Mouse (Mus musculus): ENCODE measurements around the gene Zfp688. TPM values are rescaled to one million over a fixed set of nuclear protein-coding genes. Genes with fewer than 3 reads are reported as not detected.
"Not testable (repeated sequence)": the region's sequence is repeated elsewhere in the genome, so short reads cannot be mapped to it uniquely, and the experiment has no call there.

The Zfp688 gene
- polyA plus RNA-seq, 1 experiment from 2014 or later, result 28.0 TPM

DNA sequence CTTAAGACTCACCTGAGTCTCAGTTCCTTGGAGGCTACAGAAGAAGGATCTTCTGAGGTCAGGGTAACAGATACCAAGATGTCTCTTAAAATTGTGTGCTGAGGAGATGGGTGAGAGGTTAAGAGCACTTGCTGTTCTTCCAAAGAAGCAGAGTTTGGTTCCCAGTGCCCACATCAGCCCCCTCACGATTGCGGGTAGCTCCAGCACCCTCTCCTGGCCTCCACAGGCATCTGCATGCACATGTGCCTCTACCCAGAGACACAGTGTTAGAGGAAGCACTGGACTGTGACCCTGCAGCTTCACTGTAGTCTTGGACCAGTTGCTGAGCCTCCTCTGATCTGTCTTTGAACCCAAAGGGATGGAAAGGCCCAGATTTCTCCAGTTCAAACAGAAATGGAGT is 18.9 kb downstream of the Zfp688 start:
- Histone ChIP-seq H3K27me3 (no peaks in the 10 kb centered on the region), H3K4me1 (replicated peaks) (peaks cover 11% of the 10 kb centered on the region), H3K9ac (no peak overlapping the region), H3K4me2 (no peak overlapping the region), H3K27ac (replicated peaks) (no peak overlapping the region), H3K4me3 (no peak overlapping the region), H3K36me3 (no peaks in the 10 kb centered on the region), H3K9me3 (no peaks in the 10 kb centered on the region)
- WGBS, result 46% methylated on average over 2 of the region's 2 CpGs
- no peak for ATAC-seq (ENCODE audit: low FRiP score, low read depth)

DNA sequence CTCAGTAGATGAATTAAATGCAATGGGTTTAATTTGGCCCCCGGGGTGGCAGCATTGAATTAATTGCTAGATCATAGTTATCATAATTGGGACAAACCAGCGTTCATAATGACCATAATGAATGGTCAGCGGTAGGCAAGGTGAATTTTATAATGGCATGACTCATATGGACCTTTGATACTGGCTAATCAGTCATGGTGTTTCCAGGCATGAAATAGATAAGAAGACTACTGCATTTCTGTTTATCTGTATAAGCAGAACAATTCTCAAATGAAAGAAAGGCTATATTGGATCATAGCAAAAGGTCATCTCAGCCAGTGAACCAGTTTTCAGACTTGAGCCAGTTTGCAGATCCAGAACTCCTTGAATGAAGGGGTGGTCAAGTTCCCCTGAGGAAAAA is 21.5 kb downstream of the Zfp688 start:
- H3K27ac ChIP-seq (replicated peaks), result no peak overlapping the region
- H3K9ac ChIP-seq, result no peak overlapping the region
- H3K4me3 ChIP-seq, result no peak overlapping the region
- no peak overlapping the region for H3K4me2 ChIP-seq
- H3K36me3 ChIP-seq, result no peaks in the 10 kb centered on the region
- H3K9me3 ChIP-seq, result no peaks in the 10 kb centered on the region
- no peaks in the 10 kb centered on the region for H3K4me1 ChIP-seq (replicated peaks)
- ATAC-seq (ENCODE audit: low FRiP score, low read depth), result no peak
- no peaks in the 10 kb centered on the region for H3K27me3 ChIP-seq
- 69% methylated on average over 3 of the region's 3 CpGs for WGBS

DNA sequence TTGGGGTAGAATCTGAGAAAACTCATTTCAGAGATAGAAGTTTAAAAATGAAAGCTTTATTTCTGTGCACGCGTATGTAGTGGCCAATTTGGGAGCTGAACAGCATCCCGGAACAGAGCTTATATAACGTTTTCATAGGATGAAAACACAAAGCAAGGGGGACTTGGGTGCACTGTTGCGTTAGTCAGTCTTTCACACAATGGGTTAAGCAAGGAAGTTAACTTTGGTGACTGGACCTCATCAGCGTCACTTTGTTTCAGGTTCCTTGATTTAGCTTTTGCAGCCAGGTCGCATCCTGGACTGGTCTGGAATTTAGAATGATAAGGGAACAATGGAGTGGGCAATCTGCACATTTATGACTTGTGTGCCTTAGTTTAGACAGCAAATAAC is 27.9 kb downstream of the Zfp688 start:
- Histone ChIP-seq H3K9ac (peak overlapping the region; percentile 34), H3K4me3 (peak overlapping the region; percentile 79), H3K4me1 (replicated peaks) (peaks cover 16% of the 10 kb centered on the region), H3K27ac (replicated peaks) (peak overlapping the region; percentile 91), H3K36me3 (no peaks in the 10 kb centered on the region), H3K4me2 (peak overlapping the region; percentile 60), H3K9me3 (no peaks in the 10 kb centered on the region), H3K27me3 (no peaks in the 10 kb centered on the region)
- no peak for ATAC-seq (ENCODE audit: low FRiP score, low read depth)
- WGBS, result 28% methylated on average over 7 of the region's 7 CpGs

DNA sequence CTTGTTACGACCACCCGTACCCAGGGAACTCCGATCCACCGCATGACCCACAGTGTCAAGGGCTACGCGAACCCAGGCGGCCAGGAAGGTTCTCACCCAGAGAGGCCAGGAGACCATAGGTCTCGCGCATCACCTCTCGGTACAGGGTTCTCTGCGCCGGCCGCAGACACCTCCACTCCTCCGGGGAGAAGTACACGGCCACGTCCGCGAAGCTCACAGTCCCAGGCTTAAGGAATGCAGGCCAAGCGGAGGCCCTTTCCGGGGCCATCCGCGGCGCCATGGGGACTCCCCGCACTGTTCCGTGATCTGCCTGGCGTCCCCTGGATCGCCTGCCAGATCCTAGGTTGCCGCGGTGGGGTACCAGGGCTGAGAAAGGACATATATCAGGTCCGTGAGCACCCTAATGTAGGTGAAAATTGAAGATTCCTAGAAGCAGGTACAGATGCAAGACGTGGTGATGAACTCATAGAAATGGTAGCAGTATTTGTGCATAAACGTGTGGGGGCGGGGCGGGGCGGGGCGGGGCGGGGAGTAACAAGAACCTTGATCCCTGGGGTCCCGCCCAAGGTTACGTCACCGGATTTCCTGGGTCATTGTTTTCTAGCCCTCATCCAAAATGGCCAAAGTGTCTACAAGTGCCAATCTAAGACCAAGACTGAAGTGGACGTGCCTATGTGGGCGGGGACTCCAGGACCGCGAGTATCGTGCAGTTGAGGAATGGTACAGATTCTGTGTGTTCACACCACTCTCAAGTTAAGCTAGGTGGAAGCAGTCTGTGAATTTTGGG is 28.5 kb downstream of the Zfp688 start, which contains the start of gene E430018J23Rik:
E430018J23Rik (minus strand) TSS at position 473 of the 787 bp plus-strand sequence.
- ATAC-seq (ENCODE audit: low FRiP score, low read depth), result peak; percentile 95
- Histone ChIP-seq H3K9ac (peak within 1 kb of the TSS; percentile 85), H3K9me3 (no peaks in the 10 kb centered on the region), H3K27ac (replicated peaks) (peak within 1 kb of the TSS; percentile 91), H3K4me1 (replicated peaks) (peaks cover 16% of the 10 kb centered on the region), H3K4me2 (peak within 1 kb of the TSS; percentile 60), H3K36me3 (no peaks in the 10 kb centered on the region), H3K4me3 (peak within 1 kb of the TSS; percentile 79), H3K27me3 (no peaks in the 10 kb centered on the region)
- under 1% methylated on average over 45 of the region's 45 CpGs for WGBS

DNA sequence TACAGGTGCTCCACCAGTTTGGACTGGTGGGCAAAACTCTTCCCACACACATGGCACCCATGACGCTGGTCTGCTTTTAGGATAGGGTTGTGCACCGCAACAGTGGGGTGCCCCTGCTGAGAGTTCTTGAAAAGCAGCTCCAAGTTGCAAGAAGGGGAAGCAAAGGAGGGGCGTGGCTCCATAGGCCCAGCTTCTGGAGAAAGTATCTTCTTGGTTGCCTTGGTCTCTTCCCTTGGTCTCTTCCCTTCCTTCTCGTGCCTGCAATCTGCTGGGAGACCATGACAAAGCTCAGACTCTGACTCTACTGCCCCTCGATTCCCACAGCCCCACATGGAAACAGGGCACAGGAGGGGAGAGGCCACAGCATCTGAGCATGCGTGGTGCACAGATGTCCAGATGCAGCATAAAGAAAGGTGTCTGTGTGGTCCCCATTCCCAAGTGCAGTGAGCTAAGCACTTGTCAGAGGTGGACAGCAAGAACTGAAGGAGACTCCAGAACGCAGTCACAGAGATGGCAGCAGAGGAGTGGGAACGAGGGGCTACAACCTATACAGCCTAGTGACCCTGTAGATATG is 29.5 kb downstream of the Zfp688 start:
- peaks cover 16% of the 10 kb centered on the region for H3K4me1 ChIP-seq (replicated peaks)
- 91% methylated on average over 8 of the region's 8 CpGs for WGBS
- H3K9ac ChIP-seq, result peak overlapping the region; percentile 85; the same call in 1 of the 2 replicates
- peak overlapping the region; percentile 60 for H3K4me2 ChIP-seq
- ATAC-seq (ENCODE audit: low FRiP score, low read depth), result no peak
- H3K9me3 ChIP-seq, result no peaks in the 10 kb centered on the region
- H3K4me3 ChIP-seq, result peak overlapping the region; percentile 79
- H3K27ac ChIP-seq (replicated peaks), result peak overlapping the region; percentile 91; the same call in 1 of the 2 replicates
- H3K36me3 ChIP-seq, result no peaks in the 10 kb centered on the region
- no peaks in the 10 kb centered on the region for H3K27me3 ChIP-seq

DNA sequence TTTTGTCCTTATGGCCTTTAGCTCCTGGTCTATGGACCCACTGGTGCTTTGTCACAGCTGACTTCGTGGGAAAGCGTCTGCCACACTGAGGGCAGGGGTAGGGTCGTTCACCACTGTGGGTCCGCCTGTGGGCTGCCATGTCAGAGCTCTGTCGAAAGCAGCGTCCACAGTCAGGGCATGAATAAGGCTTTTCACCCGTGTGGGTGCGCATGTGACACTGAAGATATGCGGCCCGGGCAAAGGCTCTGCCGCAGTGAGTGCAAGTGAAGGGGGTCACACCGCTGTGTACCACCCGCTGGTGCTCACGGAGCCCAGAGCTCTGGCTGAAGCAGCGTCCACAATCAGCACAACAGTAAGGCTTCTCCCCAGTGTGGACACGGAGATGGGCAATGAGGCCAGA is 30.3 kb downstream of the Zfp688 start:
- no peak overlapping the region for H3K4me3 ChIP-seq
- H3K27me3 ChIP-seq, result no peaks in the 10 kb centered on the region
- no peak overlapping the region for H3K27ac ChIP-seq (replicated peaks)
- H3K36me3 ChIP-seq, result no peaks in the 10 kb centered on the region
- no peak for ATAC-seq (ENCODE audit: low FRiP score, low read depth)
- no peaks in the 10 kb centered on the region for H3K9me3 ChIP-seq
- H3K9ac ChIP-seq, result no peak overlapping the region
- no peak overlapping the region for H3K4me2 ChIP-seq
- peaks cover 16% of the 10 kb centered on the region for H3K4me1 ChIP-seq (replicated peaks)
- 95% methylated on average over 16 of the region's 16 CpGs for WGBS

DNA sequence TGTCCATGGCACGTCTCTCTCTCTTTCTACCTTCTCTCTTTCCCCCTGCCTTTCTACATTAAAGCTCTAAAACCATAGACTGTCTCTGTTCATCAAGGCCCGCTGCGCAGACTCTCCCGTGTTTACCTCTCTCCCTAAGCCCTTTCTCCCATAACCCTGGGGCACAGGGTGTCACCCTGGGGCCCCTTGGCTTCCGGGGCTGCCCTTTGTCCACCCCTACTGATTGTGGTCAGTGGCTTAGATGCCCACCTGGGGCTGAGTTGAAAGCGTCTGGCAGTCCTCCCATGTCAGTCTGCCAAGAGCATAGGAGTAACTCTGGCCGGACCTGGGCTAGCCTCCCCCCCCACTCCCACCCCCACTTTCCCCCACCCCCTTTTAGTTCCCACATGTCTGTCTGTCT is 31.6 kb downstream of the Zfp688 start:
- no peak for ATAC-seq (ENCODE audit: low FRiP score, low read depth)
- Histone ChIP-seq H3K4me1 (replicated peaks) (peaks cover 22% of the 10 kb centered on the region), H3K4me3 (no peak overlapping the region), H3K27ac (replicated peaks) (no peak overlapping the region), H3K27me3 (no peaks in the 10 kb centered on the region), H3K9ac (no peak overlapping the region), H3K4me2 (no peak overlapping the region), H3K36me3 (peaks cover 3% of the 10 kb centered on the region; the same call in 1 of the 2 replicates), H3K9me3 (no peaks in the 10 kb centered on the region)
- WGBS, result 76% methylated on average over 7 of the region's 7 CpGs

DNA sequence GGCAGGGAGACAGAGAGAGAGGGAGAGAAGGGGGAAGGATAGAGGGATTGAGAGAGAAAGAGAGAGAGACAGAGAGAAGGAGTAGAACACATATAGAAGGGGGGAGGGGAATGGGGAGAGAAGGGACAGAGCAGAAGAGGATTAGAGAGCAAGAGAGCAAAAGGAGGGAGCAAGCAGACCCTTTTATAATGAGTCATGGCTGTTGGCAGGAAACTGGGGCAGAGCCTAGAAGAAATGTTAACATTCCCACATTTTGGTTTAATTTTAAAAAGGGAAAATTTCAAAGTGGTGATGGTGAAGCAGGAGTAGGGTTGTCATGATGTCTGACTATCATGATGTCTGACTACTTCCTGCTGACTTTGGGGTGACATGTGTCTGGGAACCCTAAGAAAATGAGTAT is 33.7 kb downstream of the Zfp688 start:
- H3K27me3 ChIP-seq; H3K9ac ChIP-seq; ATAC-seq (ENCODE audit: low FRiP score, low read depth); H3K4me2 ChIP-seq; H3K4me3 ChIP-seq; H3K27ac ChIP-seq (replicated peaks); H3K9me3 ChIP-seq: not testable (repeated sequence)
- Histone ChIP-seq H3K36me3 (peaks cover 10% of the 10 kb centered on the region), H3K4me1 (replicated peaks) (peaks cover 15% of the 10 kb centered on the region)

DNA sequence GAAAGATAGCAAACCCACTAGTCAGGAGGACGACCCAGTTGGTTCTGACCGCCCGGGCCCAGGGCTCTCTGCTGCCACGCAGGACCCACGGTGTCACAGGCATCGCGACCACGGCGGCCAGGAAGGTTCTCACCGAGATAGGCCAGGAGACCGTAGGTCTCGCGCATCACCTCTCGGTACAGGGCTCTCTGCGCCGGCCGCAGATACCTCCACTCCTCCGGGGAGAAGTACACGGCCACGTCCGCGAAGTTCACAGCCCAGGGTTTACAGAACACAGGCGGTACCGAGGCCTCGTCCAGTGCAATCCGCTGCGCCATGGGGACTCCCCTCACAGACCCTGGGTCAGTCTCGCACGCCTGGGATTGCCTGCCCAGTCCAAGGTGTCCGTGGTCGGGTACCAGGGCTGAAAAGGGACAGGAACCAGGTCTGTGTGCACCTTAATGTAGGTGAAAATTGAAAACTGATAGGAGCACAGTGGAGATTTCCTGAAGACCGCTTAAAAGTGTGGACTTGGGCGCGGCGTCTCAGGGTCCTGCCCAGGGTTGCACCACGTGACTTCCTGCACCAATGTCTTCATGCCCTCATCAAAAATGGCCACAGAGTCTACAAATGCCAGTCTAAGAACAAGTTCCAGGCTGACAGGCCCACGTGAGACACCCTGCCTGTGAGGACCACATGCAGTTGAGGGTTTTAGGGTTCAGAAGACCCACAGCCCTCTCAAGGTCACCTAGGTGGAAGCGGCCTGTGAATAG is 35.1 kb downstream of the Zfp688 start, which contains the start of gene 9130019O22Rik:
9130019O22Rik (minus strand) TSS at position 526 of the 752 bp plus-strand sequence.
- peak within 1 kb of the TSS; percentile 67 for H3K27ac ChIP-seq (replicated peaks)
- H3K4me2 ChIP-seq, result peak within 1 kb of the TSS; percentile 81
- H3K9ac ChIP-seq, result peak within 1 kb of the TSS; percentile 69
- H3K4me1 ChIP-seq (replicated peaks), result peaks cover 6% of the 10 kb centered on the region
- 10% methylated on average over 38 of the region's 38 CpGs for WGBS
- peaks cover 10% of the 10 kb centered on the region for H3K36me3 ChIP-seq
- no peaks in the 10 kb centered on the region for H3K9me3 ChIP-seq
- peak; percentile 88 for ATAC-seq (ENCODE audit: low FRiP score, low read depth)
- H3K27me3 ChIP-seq, result no peaks in the 10 kb centered on the region
- peak within 1 kb of the TSS; percentile 63 for H3K4me3 ChIP-seq

DNA sequence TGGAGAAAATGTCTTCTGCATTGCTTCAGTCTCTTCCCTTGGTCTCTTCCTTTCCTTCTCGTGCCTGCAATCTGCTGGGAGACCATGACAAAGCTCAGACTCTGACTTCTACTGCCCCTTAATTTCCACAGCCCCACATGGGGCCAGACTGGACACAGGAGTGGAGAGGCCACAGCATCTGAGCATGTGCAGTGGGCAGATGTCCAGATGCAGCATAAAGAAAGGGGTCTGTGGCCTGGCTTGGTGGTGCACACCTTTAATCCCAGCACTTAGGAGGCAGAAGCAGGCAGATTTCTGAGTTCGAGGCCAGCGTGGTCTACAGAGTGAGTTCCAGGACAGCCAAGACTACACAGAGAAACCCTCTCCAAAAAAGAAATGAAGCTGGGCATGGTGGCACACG is 36.3 kb downstream of the Zfp688 start:
- not testable (repeated sequence) for ATAC-seq (ENCODE audit: low FRiP score, low read depth); H3K9me3 ChIP-seq; H3K4me2 ChIP-seq; H3K27me3 ChIP-seq; H3K9ac ChIP-seq; H3K27ac ChIP-seq (replicated peaks); H3K4me1 ChIP-seq (replicated peaks); H3K4me3 ChIP-seq
- peaks cover 10% of the 10 kb centered on the region for H3K36me3 ChIP-seq
- 95% methylated on average over 4 of the region's 4 CpGs for whole genome bisulfite sequencing

DNA sequence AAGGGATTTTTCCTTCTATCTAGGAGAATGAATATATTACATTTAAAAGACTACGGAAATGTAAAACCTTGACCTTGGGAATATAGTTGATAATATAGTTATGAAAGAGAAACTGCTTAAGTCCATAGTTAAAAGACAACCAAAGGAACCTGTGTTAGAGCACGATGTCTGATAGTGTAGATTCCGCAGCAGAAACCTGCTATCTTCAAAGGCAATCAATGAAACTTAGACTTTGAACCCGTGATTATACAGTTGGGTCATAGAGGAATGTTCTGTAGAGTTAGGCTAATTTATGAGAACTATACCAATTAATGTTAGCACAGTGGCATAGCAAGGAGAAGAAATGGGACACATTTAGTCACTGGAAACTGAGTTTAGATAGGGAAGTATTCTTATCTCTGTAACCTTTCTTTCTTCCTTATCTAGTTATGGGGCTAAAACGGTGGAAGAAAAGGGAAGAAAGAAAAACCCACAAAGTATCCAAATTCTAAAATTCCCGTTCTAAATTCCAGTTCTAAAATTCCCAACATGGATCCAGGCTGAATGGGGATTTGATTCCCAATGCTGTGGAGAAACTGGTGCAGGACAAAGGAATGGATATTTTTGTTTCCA is 43.5 kb downstream of the Zfp688 start:
- H3K27ac ChIP-seq (replicated peaks), result no peak overlapping the region
- ATAC-seq (ENCODE audit: low FRiP score, low read depth), result no peak
- H3K4me1 ChIP-seq (replicated peaks), result peaks cover 4% of the 10 kb centered on the region; the same call in 1 of the 2 replicates
- H3K27me3 ChIP-seq, result no peaks in the 10 kb centered on the region
- 80% methylated on average over 6 of the region's 6 CpGs for WGBS
- H3K9me3 ChIP-seq, result no peaks in the 10 kb centered on the region
- no peak overlapping the region for H3K4me2 ChIP-seq
- H3K9ac ChIP-seq, result no peak overlapping the region
- no peak overlapping the region for H3K4me3 ChIP-seq
- H3K36me3 ChIP-seq, result peaks cover 7% of the 10 kb centered on the region; the same call in 1 of the 2 replicates
